Mouse (Mus musculus) forebrain, embryonic 14.5 days (tissue): ENCODE data around the gene Zfp874a. TPM values are rescaled to one million over a fixed set of nuclear protein-coding genes. Genes with fewer than 3 reads are reported as not detected.

Experiments
- ATAC-seq: fragments of 200-750 bp; cut with Nextera tagmentation; 2 replicates; pipeline ENCODE4 v1.8.0; 2017; ENCODE audit warnings: mild to moderate bottlenecking, moderate library complexity
- DNase-seq: peaks from one replicate; pipeline ENCODE4 v3.0.0-alpha.2; 2015; ENCODE audit warnings: low spot score
- H3K27ac ChIP-seq: fragments of 300-500 bp; sonication (generic); 2 replicates; pipeline ENCODE4 v1.5.1; 2014; ENCODE audit warnings: low read depth, mild to moderate bottlenecking, control low read depth, low read length, moderate library complexity
- H3K27me3 ChIP-seq: fragments of 300-500 bp; sonication (generic); replicated peaks from 2 replicates; pipeline ENCODE4 v1.6.1; 2014; ENCODE audit warnings: low read length, control low read depth, mixed read lengths; ENCODE audit not compliant: control insufficient read depth, insufficient read depth
- H3K36me3 ChIP-seq: fragments of 300-500 bp; sonication (generic); 2 replicates; pipeline ENCODE4 v1.6.1; 2014; ENCODE audit warnings: low read length, control low read depth; ENCODE audit not compliant: control insufficient read depth, insufficient read depth
- H3K4me1 ChIP-seq: fragments of 300-500 bp; sonication (generic); 2 replicates; pipeline ENCODE4 v1.6.1; 2014; ENCODE audit warnings: antibody characterized with exemption, low read length, control low read depth; ENCODE audit not compliant: control insufficient read depth, insufficient read depth
- H3K4me2 ChIP-seq: fragments of 300-500 bp; sonication (generic); 2 replicates; pipeline ENCODE4 v1.6.1; 2014; ENCODE audit warnings: mild to moderate bottlenecking, control low read depth, low read length
- H3K4me3 ChIP-seq: fragments of 300-500 bp; sonication (generic); 2 replicates; pipeline ENCODE4 v1.5.1; 2014; ENCODE audit warnings: low read depth, low read length, control low read depth
- H3K9ac ChIP-seq: fragments of 300-500 bp; sonication (generic); 2 replicates; pipeline ENCODE4 v1.6.1; 2014; ENCODE audit warnings: mild to moderate bottlenecking, low read length, control low read depth, moderate library complexity
- H3K9me3 ChIP-seq: fragments of 300-500 bp; sonication (generic); replicated peaks from 2 replicates; pipeline ENCODE4 v1.6.1; 2016; ENCODE audit warnings: low read length, control low read depth, mixed read lengths; ENCODE audit not compliant: control insufficient read depth
- WGBS: fragments of 180-500 bp; shearing (Covaris S2); extraction: QIAGEN DNeasy Blood & Tissue Kit; methylation state at CpG from one replicate; pipeline ENCODE4 v1.1.7; 2014; 5-methylcytosine and 5-hydroxymethylcytosine counted together
- polyA plus RNA-seq: library from polyadenylated mRNA; unstranded; fragments of >200 nt; fragmentation: Nextera tagmentation; extraction: Ambion mirVana; gene quantifications from 2 replicates; pipeline ENCODE4 v1.2.1, GENCODE M21; 2014

Gene Zfp874a
- polyA plus RNA-seq, result 7.6 and 9.6 TPM in 2 replicates

GRCm38 (mm10) chr13:67451172-67452020 lies at the start of gene Zfp874a:
Gene Zfp874a, minus strand, starts transcription at chr13:67451624.
- Histone ChIP-seq H3K4me2 (peak within 1 kb of the TSS; percentile 68), H3K27ac (no peak within 1 kb of the TSS), H3K9me3 (no peaks in the 10 kb centered on the region), H3K36me3 (0 out of 2 replicates have a peak, but pooled peaks cover 4% of the 10 kb centered on the region), H3K27me3 (no peaks in the 10 kb centered on the region), H3K4me1 (no peaks in the 10 kb centered on the region), H3K9ac (peak within 1 kb of the TSS; percentile 66), H3K4me3 (peak within 1 kb of the TSS; percentile 45)
- ATAC-seq (peak; percentile 98), DNase-seq (peak; percentile 95)
- 1% methylated on average over 20 of the region's 20 CpGs for WGBS

GRCm38 (mm10) chr13:67500908-67501307 lies 49.5 kb upstream of the Zfp874a start:
- no peak overlapping the region for H3K9ac ChIP-seq
- H3K27ac ChIP-seq, result no peak overlapping the region
- no peak overlapping the region for H3K4me3 ChIP-seq
- ATAC-seq (peak; percentile 22), DNase-seq (no peak)
- H3K27me3 ChIP-seq, result no peaks in the 10 kb centered on the region
- H3K4me1 ChIP-seq, result peaks cover 8% of the 10 kb centered on the region
- WGBS, result 89% methylated on average over 1 of the region's 1 CpGs
- H3K36me3 ChIP-seq, result 0 out of 2 replicates have a peak, but pooled peaks cover 2% of the 10 kb centered on the region
- H3K9me3 ChIP-seq, result no peaks in the 10 kb centered on the region
- H3K4me2 ChIP-seq, result no peak overlapping the region

GRCm38 (mm10) chr13:67500084-67500719 lies 48.8 kb upstream of the Zfp874a start, which contains the start of gene Zfp58:
Gene Zfp58, minus strand, starts transcription at chr13:67500555.
- Histone ChIP-seq H3K9ac (peak within 1 kb of the TSS; percentile 72), H3K4me2 (peak within 1 kb of the TSS; percentile 80), H3K4me1 (peaks cover 8% of the 10 kb centered on the region), H3K27me3 (no peaks in the 10 kb centered on the region), H3K9me3 (no peaks in the 10 kb centered on the region), H3K27ac (no peak within 1 kb of the TSS), H3K4me3 (peak within 1 kb of the TSS; percentile 69), H3K36me3 (0 out of 2 replicates have a peak, but pooled peaks cover 2% of the 10 kb centered on the region)
- DNase-seq (peak; percentile 96), ATAC-seq (peak; percentile 99)
- under 1% methylated on average over 22 of the region's 22 CpGs for WGBS

- Histone ChIP-seq H3K4me1 (peaks cover 8% of the 10 kb centered on the region), H3K4me2 (no peak overlapping the region), H3K27ac (no peak overlapping the region), H3K9me3 (peaks cover 13% of the 10 kb centered on the region; the same call in 1 of the 2 replicates), H3K4me3 (no peak overlapping the region), H3K27me3 (no peaks in the 10 kb centered on the region), H3K36me3 (peaks cover 37% of the 10 kb centered on the region), H3K9ac (no peak overlapping the region)
- no peak for DNase-seq
- 88% methylated on average over 1 of the region's 1 CpGs for WGBS
- ATAC-seq, result no peak
These were observed 44.2 kb upstream of the Zfp874a start for GRCm38 (mm10) chr13:67495631-67496030.

GRCm38 (mm10) chr13:67484424-67484811 lies 33.0 kb upstream of the Zfp874a start:
- Histone ChIP-seq H3K36me3 (peaks cover 4% of the 10 kb centered on the region; the same call in 1 of the 2 replicates), H3K4me2 (peak overlapping the region; percentile 70), H3K9me3 (no peaks in the 10 kb centered on the region), H3K27me3 (no peaks in the 10 kb centered on the region), H3K9ac (peak overlapping the region; percentile 65), H3K4me3 (peak overlapping the region; percentile 50), H3K27ac (no peak overlapping the region), H3K4me1 (peaks cover 2% of the 10 kb centered on the region; the same call in 1 of the 2 replicates)
- WGBS, result 46% methylated on average over 8 of the region's 8 CpGs
- no peak for DNase-seq
- peak; percentile 66 for ATAC-seq

- Histone ChIP-seq H3K9me3 (no peaks in the 10 kb centered on the region), H3K9ac (peak within 1 kb of the TSS; percentile 65), H3K4me3 (peak within 1 kb of the TSS; percentile 50), H3K27me3 (no peaks in the 10 kb centered on the region), H3K4me1 (peaks cover 2% of the 10 kb centered on the region; the same call in 1 of the 2 replicates), H3K4me2 (peak within 1 kb of the TSS; percentile 70), H3K36me3 (no peaks in the 10 kb centered on the region), H3K27ac (no peak within 1 kb of the TSS)
- WGBS, result 7% methylated on average over 20 of the region's 20 CpGs
- DNase-seq (peak; percentile 96), ATAC-seq (peak; percentile 96)
These were observed 32.4 kb upstream of the Zfp874a start, which contains the start of gene Zfp874b for GRCm38 (mm10) chr13:67483625-67484423. Gene Zfp874b, minus strand, starts transcription at chr13:67484258.

GRCm38 (mm10) chr13:67481528-67481927 lies 30.1 kb upstream of the Zfp874a start:
- H3K4me3 ChIP-seq, result no peak overlapping the region
- WGBS, result 60% methylated on average over 4 of the region's 4 CpGs
- H3K36me3 ChIP-seq, result no peaks in the 10 kb centered on the region

GRCm38 (mm10) chr13:67469274-67469673 lies 17.9 kb upstream of the Zfp874a start:
- H3K9ac ChIP-seq, result no peak overlapping the region
- no peak overlapping the region for H3K4me3 ChIP-seq
- 0 out of 2 replicates have a peak, but pooled peaks cover 5% of the 10 kb centered on the region for H3K36me3 ChIP-seq
- no peak overlapping the region for H3K4me2 ChIP-seq
- no peaks in the 10 kb centered on the region for H3K9me3 ChIP-seq
- H3K4me1 ChIP-seq, result no peaks in the 10 kb centered on the region
- ATAC-seq (no peak), DNase-seq (no peak)
- H3K27ac ChIP-seq, result no peak overlapping the region
- no peaks in the 10 kb centered on the region for H3K27me3 ChIP-seq
- WGBS, result 89% methylated on average over 3 of the region's 3 CpGs

More at GRCm38 (mm10) chr13:67481528-67481927, 30.1 kb upstream of the Zfp874a start:
- Histone ChIP-seq H3K9me3 (no peaks in the 10 kb centered on the region), H3K9ac (no peak overlapping the region), H3K4me2 (no peak overlapping the region), H3K27me3 (no peaks in the 10 kb centered on the region), H3K27ac (no peak overlapping the region), H3K4me1 (peaks cover 2% of the 10 kb centered on the region; the same call in 1 of the 2 replicates)
- ATAC-seq, result no peak
- DNase-seq, result no peak
